Mouse (Mus musculus): ENCODE data around the gene Kdelc1.

Gene Kdelc1

DNA sequence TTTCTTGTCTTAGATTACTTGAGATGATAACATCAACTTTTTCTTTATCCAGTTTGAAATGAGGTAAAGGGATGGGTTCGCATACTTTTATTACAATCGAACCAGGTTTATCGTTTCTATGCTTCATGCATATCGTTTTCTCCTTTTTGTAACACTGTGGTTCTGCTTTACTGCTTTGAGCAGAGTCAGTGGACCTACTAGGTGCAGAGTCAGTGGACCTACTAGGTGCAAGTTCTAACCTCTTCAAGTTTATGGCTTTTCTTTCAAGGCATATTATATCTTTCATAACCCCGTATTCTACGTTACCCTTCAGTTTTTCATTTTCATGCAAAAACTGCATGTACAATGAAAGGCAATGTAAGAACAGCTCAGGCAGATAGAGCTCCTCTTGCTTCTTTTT lies 55.2 kb downstream of the Kdelc1 start:
- no peak for DNase-seq (ENCODE audit: extremely low read depth, low read depth)

GRCm38 (mm10) chr1:44061836-44062235 lies 56.8 kb downstream of the Kdelc1 start, which contains the start of gene Gm8251:
TSS of gene Gm8251 (minus strand) at chr1:44061936.
- no peak for DNase-seq (ENCODE audit: extremely low read depth, low read depth)

DNA sequence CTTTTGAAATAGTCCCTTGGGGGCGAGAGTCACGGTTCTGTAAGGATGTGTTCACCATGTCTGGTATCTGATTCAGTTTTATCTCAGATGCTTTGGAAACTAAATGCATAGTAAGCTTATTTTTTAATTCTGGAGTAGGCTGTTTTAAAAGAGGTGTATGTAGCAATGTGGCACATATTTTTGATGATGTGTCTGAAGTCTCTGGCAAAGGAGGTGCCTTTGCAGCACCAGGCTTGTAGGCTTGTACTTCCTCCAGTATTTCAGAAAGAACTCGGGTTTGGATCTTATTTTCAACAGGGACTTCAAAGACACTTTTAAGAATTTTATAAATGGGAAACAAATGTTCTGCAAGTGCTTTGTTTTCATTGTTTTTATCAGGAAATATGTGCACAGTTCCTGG lies 60.8 kb downstream of the Kdelc1 start:
- DNase-seq (ENCODE audit: extremely low read depth, low read depth), result no peak
